Mouse (Mus musculus) ES-E14 (cell line): ENCODE results near the gene Jade1. TPM values are rescaled to one million over a fixed set of nuclear protein-coding genes. Genes with fewer than 3 reads are reported as not detected.
A peak's percentile ranks its signal among the peaks of the same experiment; 100 is the strongest.

Source experiments
- DNase-seq: peaks from one replicate; pipeline ENCODE4 v3.0.0-alpha.2; 2013; ENCODE audit warnings: low read depth, low spot score
- H3K27ac ChIP-seq: 2 replicates; pipeline ENCODE4 v1.5.1; 2012; ENCODE audit warnings: low read depth, mild to moderate bottlenecking, low read length, moderate library complexity, mixed read lengths; ENCODE audit not compliant: poor library complexity, insufficient read depth, severe bottlenecking
- H3K36me3 ChIP-seq: 2 replicates; pipeline ENCODE4 v1.6.1; 2012; ENCODE audit warnings: mild to moderate bottlenecking, low read length, moderate library complexity, mixed read lengths; ENCODE audit not compliant: control insufficient read depth, poor library complexity, insufficient read depth, severe bottlenecking
- H3K4me1 ChIP-seq, 2 experiments: fragments of 150-350 bp in 1 of 2; sonication (generic) in 1 of 2; 2 replicates each; pipeline ENCODE4 v1.6.1; 2012; ENCODE audit warnings: low read length in 2 of 2, mild to moderate bottlenecking in 1 of 2, mixed read lengths in 1 of 2; ENCODE audit not compliant: control insufficient read depth in 2 of 2, insufficient read depth in 2 of 2, poor library complexity in 1 of 2
- H3K4me3 ChIP-seq, 2 experiments: fragments of 150-350 bp in 1 of 2; sonication (generic) in 1 of 2; 2 replicates each; pipeline ENCODE4 v1.5.1; 2012; ENCODE audit warnings: low read length in 2 of 2, low read depth in 1 of 2, mild to moderate bottlenecking in 1 of 2, mixed read lengths in 1 of 2; ENCODE audit not compliant: insufficient read depth in 1 of 2, poor library complexity in 1 of 2, severe bottlenecking in 1 of 2
- H3K9ac ChIP-seq: 2 replicates; pipeline ENCODE4 v1.6.1; 2012; ENCODE audit warnings: low read depth, mild to moderate bottlenecking, low read length, mixed read lengths; ENCODE audit not compliant: poor library complexity, insufficient read depth, severe bottlenecking
- H3K9me3 ChIP-seq: fragments of 150-350 bp; sonication (generic); 2 replicates; pipeline ENCODE4 v1.6.1; 2012; ENCODE audit warnings: low read depth, mild to moderate bottlenecking, low read length; ENCODE audit not compliant: control insufficient read depth, insufficient read depth
- CHD2 ChIP-seq: IDR thresholded peaks from 2 replicates; pipeline ENCODE4 v1.6.1; 2014; ENCODE audit warnings: mild to moderate bottlenecking, low read depth, low read length, inconsistent platforms
- HCFC1 ChIP-seq: IDR thresholded peaks from 2 replicates; pipeline ENCODE4 v1.6.1; 2012; ENCODE audit warnings: low read length, inconsistent platforms, borderline replicate concordance; ENCODE audit not compliant: insufficient read depth
- MAFK ChIP-seq: IDR thresholded peaks from 2 replicates; pipeline ENCODE4 v1.6.1; 2014; ENCODE audit warnings: mild to moderate bottlenecking, low read depth, low read length, inconsistent platforms; ENCODE audit not compliant: insufficient read depth
- ZC3H11A ChIP-seq: IDR thresholded peaks from 2 replicates; pipeline ENCODE4 v1.6.1; 2012; ENCODE audit warnings: low read depth, mild to moderate bottlenecking, inconsistent platforms, low read length, borderline replicate concordance
- ZNF384 ChIP-seq: IDR thresholded peaks from 2 replicates; pipeline ENCODE4 v1.6.1; 2012; ENCODE audit warnings: low read depth, low read length, inconsistent platforms
- in situ Hi-C, 2 experiments: fragments of 600-800 bp; cut with MboI; formaldehyde crosslinking; loops; one replicate each; pipeline ENCODE4 v1.15.1; 2025; ENCODE audit warnings: low sequenced_read_pairs in 2 of 2, inconsistent platforms in 1 of 2; ENCODE audit not compliant: unreplicated experiment in 2 of 2
- total RNA-seq: library from RNA; depleted of rRNA; stranded (reverse); fragments of 300-350 nt; gene quantifications from 2 replicates; pipeline ENCODE4 v1.2.3, GENCODE M21; 2012

Gene Jade1
- total RNA-seq, 1 experiment, result 218 TPM

GRCm38 (mm10) chr3:41586330-41586729 is 30.8 kb downstream of the Jade1 start:
- no peak for DNase-seq
- Histone ChIP-seq H3K4me3 (no peak overlapping the region), H3K27ac (no peak overlapping the region), H3K36me3 (peaks cover 82% of the 10 kb centered on the region), H3K9ac (no peak overlapping the region), H3K4me1 (peaks cover 9 to 24% of the 10 kb centered on the region in 2 experiments; a peak in 3 of 4 replicates), H3K9me3 (no peaks in the 10 kb centered on the region)
- TF ChIP-seq MAFK, result no peak
- TF ChIP-seq ZC3H11A, result no peak
- no peak for TF ChIP-seq CHD2
- no peak for TF ChIP-seq HCFC1
- no peak for TF ChIP-seq ZNF384
- in situ Hi-C loops, result no loop called here

- Histone ChIP-seq H3K4me3 (no peak overlapping the region), H3K9ac (no peak overlapping the region), H3K27ac (no peak overlapping the region), H3K9me3 (no peaks in the 10 kb centered on the region), H3K4me1 (peaks cover 9 to 18% of the 10 kb centered on the region in 2 experiments; a peak in 3 of 4 replicates), H3K36me3 (peaks cover 82% of the 10 kb centered on the region)
- no peak for DNase-seq
- in situ Hi-C loops, result no loop called here
- TF ChIP-seq ZNF384, result no peak
- TF ChIP-seq CHD2, result no peak
- TF ChIP-seq ZC3H11A, result no peak
- TF ChIP-seq HCFC1, result no peak
- no peak for TF ChIP-seq MAFK
Observed at GRCm38 (mm10) chr3:41586917-41587316, 31.4 kb downstream of the Jade1 start.

GRCm38 (mm10) chr3:41587588-41587987 is 32.1 kb downstream of the Jade1 start:
- Histone ChIP-seq H3K4me3 (peak overlapping the region in 1 of 2 experiments; percentile 15; a peak in 1 of 4 replicates), H3K36me3 (peaks cover 82% of the 10 kb centered on the region), H3K4me1 (peaks cover 9 to 15% of the 10 kb centered on the region in 2 experiments; a peak in 2 of 4 replicates), H3K9me3 (no peaks in the 10 kb centered on the region), H3K9ac (no peak overlapping the region), H3K27ac (no peak overlapping the region)
- in situ Hi-C loops, result no loop called here
- no peak for DNase-seq
- no peak for TF ChIP-seq MAFK
- TF ChIP-seq CHD2, result no peak
- TF ChIP-seq ZC3H11A, result no peak
- no peak for TF ChIP-seq HCFC1
- no peak for TF ChIP-seq ZNF384

- Histone ChIP-seq H3K4me3 (no peak overlapping the region), H3K9ac (no peak overlapping the region), H3K27ac (no peak overlapping the region), H3K36me3 (peaks cover 82% of the 10 kb centered on the region), H3K9me3 (no peaks in the 10 kb centered on the region), H3K4me1 (peaks cover 9 to 15% of the 10 kb centered on the region in 2 experiments; a peak in 2 of 4 replicates)
- no peak for DNase-seq
- in situ Hi-C loops, result no loop called here
- TF ChIP-seq CHD2 (no peak), ZC3H11A (no peak), ZNF384 (no peak), MAFK (no peak), HCFC1 (no peak)
Observed at GRCm38 (mm10) chr3:41588495-41588894, 33.0 kb downstream of the Jade1 start.

- in situ Hi-C loops, result no loop called here
- peak overlapping the region; percentile 33; the same call in 1 of the 2 replicates for H3K27ac ChIP-seq
- H3K4me1 ChIP-seq, result peaks cover 9 to 15% of the 10 kb centered on the region in 2 experiments; a peak in 2 of 4 replicates
- H3K9ac ChIP-seq, result no peak overlapping the region
- no peak for DNase-seq
- TF ChIP-seq HCFC1 (no peak), ZC3H11A (no peak), ZNF384 (no peak), CHD2 (no peak), MAFK (no peak)
- H3K9me3 ChIP-seq, result no peaks in the 10 kb centered on the region
- H3K36me3 ChIP-seq, result peaks cover 83% of the 10 kb centered on the region
- no peak overlapping the region for H3K4me3 ChIP-seq
Observed at GRCm38 (mm10) chr3:41589246-41589914, 33.8 kb downstream of the Jade1 start.
